Mouse (Mus musculus) heart, embryonic 16.5 days (tissue): ENCODE results near the gene 4930558K02Rik. TPM values are rescaled to one million over a fixed set of nuclear protein-coding genes. Genes with fewer than 3 reads are reported as not detected.

Experiments
- ATAC-seq: fragments of 200-750 bp; cut with Nextera tagmentation; replicated peaks from 2 replicates; pipeline ENCODE4 v1.8.0; 2017; ENCODE audit warnings: moderate number of reproducible peaks; ENCODE audit not compliant: insufficient read depth, low FRiP score; ENCODE audit errors: extremely low read depth
- H3K27ac ChIP-seq: fragments of 300-500 bp; sonication (generic); 2 replicates; pipeline ENCODE4 v1.5.1; 2014; ENCODE audit warnings: mild to moderate bottlenecking, low read length, control low read depth, moderate library complexity
- H3K27me3 ChIP-seq: fragments of 300-500 bp; sonication (generic); 2 replicates; pipeline ENCODE4 v1.6.1; 2014; ENCODE audit warnings: low read length, mixed read lengths; ENCODE audit not compliant: control insufficient read depth, insufficient read depth
- H3K36me3 ChIP-seq: fragments of 300-500 bp; sonication (generic); 2 replicates; pipeline ENCODE4 v1.6.1; 2014; ENCODE audit not compliant: control insufficient read depth, insufficient read depth
- H3K4me1 ChIP-seq: fragments of 300-500 bp; sonication (generic); 2 replicates; pipeline ENCODE4 v1.6.1; 2014; ENCODE audit warnings: low read length, mixed read lengths; ENCODE audit not compliant: control insufficient read depth, insufficient read depth
- H3K4me2 ChIP-seq: fragments of 300-500 bp; sonication (generic); 2 replicates; pipeline ENCODE4 v1.6.1; 2014; ENCODE audit warnings: low read depth, mild to moderate bottlenecking, control low read depth, low read length
- H3K4me3 ChIP-seq: fragments of 300-500 bp; sonication (generic); 2 replicates; pipeline ENCODE4 v1.5.1; 2014; ENCODE audit warnings: mild to moderate bottlenecking, control low read depth, low read length
- H3K9ac ChIP-seq: fragments of 300-500 bp; sonication (generic); 2 replicates; pipeline ENCODE4 v1.6.1; 2014; ENCODE audit warnings: low read length, control low read depth
- H3K9me3 ChIP-seq: fragments of 300-500 bp; sonication (generic); replicated peaks from 2 replicates; pipeline ENCODE4 v1.6.1; 2016; ENCODE audit warnings: low read length; ENCODE audit not compliant: control insufficient read depth
- WGBS: fragments of 180-500 bp; shearing (Covaris S2); extraction: QIAGEN DNeasy Blood & Tissue Kit; methylation state at CpG from one replicate; pipeline ENCODE4 v1.1.7; 2014; 5-methylcytosine and 5-hydroxymethylcytosine counted together
- polyA plus RNA-seq: library from polyadenylated mRNA; unstranded; fragments of >200 nt; fragmentation: Nextera tagmentation; extraction: Ambion mirVana; gene quantifications from 2 replicates; pipeline ENCODE4 v1.2.1, GENCODE M21; 2015

Gene 4930558K02Rik
- polyA plus RNA-seq, 1 experiment from 2014 or later: not detected

GRCm38 (mm10) chr1:162011523-162012245 lies 32.2 kb upstream of the 4930558K02Rik start:
- Histone ChIP-seq H3K27ac (no peak overlapping the region), H3K4me1 (peaks cover 20% of the 10 kb centered on the region), H3K36me3 (no peaks in the 10 kb centered on the region), H3K9ac (no peak overlapping the region), H3K4me2 (peak overlapping the region; percentile 18), H3K27me3 (no peaks in the 10 kb centered on the region), H3K4me3 (no peak overlapping the region), H3K9me3 (no peaks in the 10 kb centered on the region)
- no peak for ATAC-seq
- 37% methylated on average over 16 of the region's 16 CpGs for WGBS

- H3K36me3 ChIP-seq: no peaks in the 10 kb centered on the region
- H3K27ac ChIP-seq: peak overlapping the region; percentile 60
- ATAC-seq: no peak
- peaks cover 25% of the 10 kb centered on the region for H3K4me1 ChIP-seq
- H3K9ac ChIP-seq: no peak overlapping the region
- 59% methylated on average over 8 of the region's 8 CpGs for WGBS
- H3K9me3 ChIP-seq: no peaks in the 10 kb centered on the region
- H3K4me2 ChIP-seq: no peak overlapping the region
- H3K27me3 ChIP-seq: no peaks in the 10 kb centered on the region
- H3K4me3 ChIP-seq: no peak overlapping the region
Measured at GRCm38 (mm10) chr1:162009086-162009485, 29.6 kb upstream of the 4930558K02Rik start.

GRCm38 (mm10) chr1:162008631-162009067 lies 29.2 kb upstream of the 4930558K02Rik start:
- Histone ChIP-seq H3K9ac (no peak overlapping the region), H3K27ac (peak overlapping the region; percentile 60), H3K36me3 (no peaks in the 10 kb centered on the region), H3K27me3 (no peaks in the 10 kb centered on the region), H3K4me1 (peaks cover 30% of the 10 kb centered on the region), H3K9me3 (no peaks in the 10 kb centered on the region), H3K4me2 (no peak overlapping the region), H3K4me3 (no peak overlapping the region)
- 32% methylated on average over 8 of the region's 8 CpGs for WGBS
- no peak for ATAC-seq

- 58% methylated on average over 4 of the region's 4 CpGs for WGBS
- ATAC-seq: no peak
- H3K27me3 ChIP-seq: no peaks in the 10 kb centered on the region
- H3K27ac ChIP-seq: peak overlapping the region; percentile 43
- no peak overlapping the region for H3K4me3 ChIP-seq
- no peak overlapping the region for H3K4me2 ChIP-seq
- no peaks in the 10 kb centered on the region for H3K36me3 ChIP-seq
- no peaks in the 10 kb centered on the region for H3K9me3 ChIP-seq
- H3K9ac ChIP-seq: no peak overlapping the region
- peaks cover 28% of the 10 kb centered on the region for H3K4me1 ChIP-seq
Measured at GRCm38 (mm10) chr1:162008208-162008607, 28.8 kb upstream of the 4930558K02Rik start.

- Histone ChIP-seq H3K4me1 (peaks cover 21% of the 10 kb centered on the region), H3K27me3 (no peaks in the 10 kb centered on the region), H3K4me2 (no peak overlapping the region), H3K4me3 (no peak overlapping the region), H3K36me3 (no peaks in the 10 kb centered on the region), H3K27ac (no peak overlapping the region), H3K9me3 (no peaks in the 10 kb centered on the region), H3K9ac (no peak overlapping the region)
- 72% methylated on average over 9 of the region's 9 CpGs for WGBS
- no peak for ATAC-seq
Measured at GRCm38 (mm10) chr1:162006109-162006508, 26.7 kb upstream of the 4930558K02Rik start.

- Histone ChIP-seq H3K4me3 (no peak overlapping the region), H3K27me3 (no peaks in the 10 kb centered on the region), H3K4me2 (peak overlapping the region; percentile 38), H3K9me3 (no peaks in the 10 kb centered on the region), H3K36me3 (no peaks in the 10 kb centered on the region), H3K9ac (peak overlapping the region; percentile 34; the same call in 1 of the 2 replicates), H3K27ac (peak overlapping the region; percentile 80), H3K4me1 (peaks cover 22% of the 10 kb centered on the region)
- ATAC-seq: 0 out of 2 replicates have a peak, but pooled peaks have one; percentile 38
- 53% methylated on average over 23 of the region's 23 CpGs for WGBS
Measured at GRCm38 (mm10) chr1:162004821-162005770, 25.7 kb upstream of the 4930558K02Rik start.

- peaks cover 26% of the 10 kb centered on the region for H3K4me1 ChIP-seq
- H3K27me3 ChIP-seq: no peaks in the 10 kb centered on the region
- H3K27ac ChIP-seq: peak overlapping the region; percentile 80
- H3K36me3 ChIP-seq: no peaks in the 10 kb centered on the region
- H3K9ac ChIP-seq: peak overlapping the region; percentile 34; the same call in 1 of the 2 replicates
- ATAC-seq: no peak
- no peak overlapping the region for H3K4me3 ChIP-seq
- 19% methylated on average over 7 of the region's 7 CpGs for WGBS
- H3K9me3 ChIP-seq: no peaks in the 10 kb centered on the region
- H3K4me2 ChIP-seq: peak overlapping the region; percentile 25; the same call in 1 of the 2 replicates
Measured at GRCm38 (mm10) chr1:162004518-162004780, 25.0 kb upstream of the 4930558K02Rik start.

- Histone ChIP-seq H3K9me3 (no peaks in the 10 kb centered on the region), H3K9ac (peak overlapping the region; percentile 34; the same call in 1 of the 2 replicates), H3K27ac (peak overlapping the region; percentile 80), H3K4me1 (peaks cover 24% of the 10 kb centered on the region), H3K4me2 (peak overlapping the region; percentile 25; the same call in 1 of the 2 replicates), H3K27me3 (no peaks in the 10 kb centered on the region), H3K4me3 (no peak overlapping the region), H3K36me3 (no peaks in the 10 kb centered on the region)
- WGBS: 51% methylated on average over 14 of the region's 14 CpGs
- ATAC-seq: peak; percentile 14; the same call in 1 of the 2 replicates
Measured at GRCm38 (mm10) chr1:162003729-162004517, 24.5 kb upstream of the 4930558K02Rik start.
